Mouse (Mus musculus) spleen, embryonic (tissue): ENCODE results near the gene Sys1.

Source experiments
- CTCF ChIA-PET: fragments of 350-600 bp; sonication (Branson Sonifier 250); formaldehyde crosslinking; loops from one replicate; lab custom pipeline; 2022; lab: Charles Lee

Gene Sys1

GRCm38 (mm10) chr2:164456864-164457300 is at the start of gene Sys1:
Sys1 (plus strand) TSS chr2:164456964.
- CTCF ChIA-PET, result no interaction called here

DNA sequence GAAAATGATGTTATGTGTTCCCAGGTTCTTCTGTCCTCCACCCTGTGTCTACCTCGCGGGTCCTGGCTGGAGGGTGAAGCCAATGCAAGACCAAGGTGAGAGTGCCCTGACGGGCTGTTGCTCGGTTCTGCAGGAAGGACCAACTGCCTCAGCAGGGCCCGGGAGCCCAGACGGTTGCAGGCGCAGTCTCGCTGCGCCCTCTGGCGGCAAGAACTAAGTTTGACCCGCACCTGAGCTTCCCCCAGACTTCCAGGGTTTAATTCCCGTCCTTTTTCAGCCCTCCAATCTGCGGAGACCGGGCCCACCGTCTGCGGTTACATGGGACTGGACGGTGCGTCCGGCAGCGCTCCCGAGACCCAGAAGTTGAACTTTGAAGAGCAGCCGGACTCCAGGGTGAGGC is 49.1 kb upstream of the Sys1 start:
- CTCF ChIA-PET, result interaction anchor here (0.7 to 1.2 kb wide), 3 partner anchors 18 to 42 kb away, joined by 3 read pairs; no protein-coding TSS in a partner anchor

DNA sequence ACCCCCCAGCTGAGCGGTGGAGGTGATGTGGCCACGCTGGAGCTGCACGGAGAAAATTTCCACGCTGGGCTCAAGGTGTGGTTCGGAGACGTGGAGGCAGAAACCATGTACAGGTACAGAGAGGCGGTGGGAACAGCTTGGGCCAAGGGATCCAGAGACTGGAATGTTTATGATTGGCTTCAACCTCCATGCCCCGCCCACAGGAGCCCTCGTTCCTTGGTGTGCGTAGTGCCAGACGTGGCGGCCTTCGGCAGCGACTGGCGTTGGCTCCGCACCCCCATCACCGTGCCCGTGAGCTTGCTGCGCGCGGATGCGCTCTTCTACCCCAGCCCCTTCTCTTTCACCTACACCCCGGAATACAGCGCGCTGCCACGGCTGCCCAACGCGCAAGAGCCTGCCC is 42.6 kb upstream of the Sys1 start:
- CTCF ChIA-PET, result interaction anchor here (1.2 kb wide), 1 partner anchor 10 kb away, joined by 3 read pairs; no protein-coding TSS in a partner anchor

DNA sequence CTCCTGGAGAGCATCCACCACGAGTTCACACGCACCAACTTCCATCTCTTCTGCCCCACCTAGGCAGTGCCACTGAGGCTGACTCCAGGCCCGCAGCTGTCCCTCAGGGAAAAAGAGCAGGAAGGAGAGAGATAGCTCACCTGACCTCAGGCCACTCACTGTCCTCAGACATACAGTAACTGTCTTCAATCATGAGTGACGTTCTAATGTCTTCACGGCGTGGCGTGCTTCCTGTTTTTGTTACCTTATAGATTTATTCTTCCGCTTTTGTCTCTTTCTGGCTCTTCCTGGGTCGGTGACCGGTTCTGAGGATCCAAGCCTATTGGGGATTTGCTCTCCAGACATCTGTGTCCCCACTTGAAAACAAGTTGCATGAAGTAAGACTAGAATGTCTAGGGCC is 42.2 kb upstream of the Sys1 start:
- CTCF ChIA-PET, result interaction anchor here (1.2 kb wide), 1 partner anchor 11 kb away, joined by 3 read pairs; no protein-coding TSS in a partner anchor

GRCm38 (mm10) chr2:164417198-164417597 is 39.6 kb upstream of the Sys1 start:
- CTCF ChIA-PET, result interaction anchor here (0.7 to 1.6 kb wide), 7 partner anchors 41 to 124 kb away, joined by 3 to 8 read pairs (median 4); partner anchors contain the start of gene Gm20458

DNA sequence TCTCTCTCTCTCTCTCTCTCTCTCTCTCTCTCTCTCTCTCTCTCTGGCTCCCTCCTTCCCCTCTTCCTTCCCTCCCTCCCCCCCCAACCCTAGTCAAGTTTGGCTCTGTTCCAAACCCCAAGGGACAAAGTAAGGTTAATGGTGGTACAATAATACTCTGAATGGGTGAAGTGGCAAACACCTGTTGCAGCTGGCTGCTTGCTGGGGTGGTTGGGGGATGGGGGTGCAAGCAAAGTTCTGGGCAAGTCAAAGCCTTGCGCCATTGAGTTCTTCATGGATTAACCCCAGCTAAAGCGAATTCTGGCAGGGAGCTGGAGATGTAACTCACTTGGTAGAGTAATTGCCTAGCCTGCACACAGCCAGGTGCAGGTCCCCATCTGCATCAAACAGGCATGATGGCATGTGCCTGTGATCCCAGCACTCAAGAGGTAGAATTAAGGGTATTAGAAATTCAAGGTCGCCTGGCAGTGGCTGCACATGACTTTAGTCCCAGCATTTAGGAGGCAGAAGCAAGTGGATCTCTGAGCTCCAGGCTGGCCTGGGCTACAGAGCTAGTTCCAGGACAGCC is 38.4 kb upstream of the Sys1 start:
- CTCF ChIA-PET, result interaction anchor here (0.6 to 1.2 kb wide), 4 partner anchors 10 to 113 kb away, joined by 3 to 20 read pairs (median 4); no protein-coding TSS in a partner anchor

DNA sequence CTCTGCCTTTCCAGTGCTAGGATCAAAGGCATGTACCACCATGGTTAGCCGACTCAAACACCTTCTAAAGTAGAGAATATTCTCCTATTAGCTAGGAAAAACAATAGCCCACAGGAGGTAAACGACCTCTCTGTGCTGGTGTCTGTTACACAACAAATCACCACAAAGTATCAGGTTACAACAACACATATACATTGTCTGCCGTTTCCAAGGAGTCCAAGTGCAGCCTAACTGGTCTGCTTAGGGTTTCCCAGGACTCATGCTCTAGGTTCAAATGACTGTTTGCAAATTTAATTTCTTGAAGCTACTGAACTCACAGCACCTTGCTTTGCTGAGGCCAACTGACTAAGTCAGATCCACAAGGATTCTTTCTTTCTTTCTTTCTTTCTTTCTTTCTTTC is 37.3 kb upstream of the Sys1 start:
- CTCF ChIA-PET, result interaction anchor here (0.9 kb wide), 1 partner anchor 112 kb away, joined by 4 read pairs; no protein-coding TSS in a partner anchor

- CTCF ChIA-PET, result interaction anchor here (1.1 kb wide), 1 partner anchor 76 kb away, joined by 3 read pairs; the partner anchor contains the start of gene Pigt
Observed at GRCm38 (mm10) chr2:164421306-164421705, 35.5 kb upstream of the Sys1 start.

GRCm38 (mm10) chr2:164421979-164422378 is 34.8 kb upstream of the Sys1 start:
- CTCF ChIA-PET, result interaction anchor here (1.1 kb wide), 1 partner anchor 75 kb away, joined by 3 read pairs; the partner anchor contains the start of gene Pigt

DNA sequence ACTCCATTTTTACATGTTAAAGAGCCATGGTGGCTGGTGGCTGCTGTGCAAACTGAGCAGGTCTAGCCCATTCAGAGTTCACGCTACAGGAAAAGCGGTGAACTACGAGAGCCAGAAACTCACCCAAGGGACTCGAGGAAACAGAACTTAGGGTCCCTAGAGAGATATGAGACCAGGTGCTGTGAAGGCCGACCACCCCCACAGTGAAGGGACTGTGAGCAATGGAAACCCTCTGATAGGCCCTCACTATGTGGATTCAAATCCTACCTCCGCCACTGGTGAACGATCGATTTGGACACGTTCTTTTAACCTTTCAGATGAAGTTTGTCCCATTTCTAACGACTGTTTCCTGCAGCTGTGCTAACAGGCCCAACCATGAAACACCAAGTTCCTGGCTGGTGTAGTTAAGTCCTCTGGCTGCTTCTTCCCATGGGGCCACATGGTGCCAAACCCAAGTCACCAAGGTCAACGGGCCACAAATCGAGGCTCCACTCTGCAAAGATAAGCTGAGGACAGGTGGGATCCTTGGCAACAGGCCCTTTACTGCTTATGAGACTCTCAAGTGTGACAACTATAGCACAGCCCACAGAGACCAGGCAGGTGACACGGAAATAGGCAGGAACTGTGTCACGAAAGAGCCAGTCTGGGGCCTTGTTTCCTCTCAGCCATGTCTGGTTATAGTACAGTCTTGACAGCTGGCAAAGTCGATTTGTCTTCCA is 33.9 kb upstream of the Sys1 start:
- CTCF ChIA-PET, result interaction anchor here (1.2 kb wide), 1 partner anchor 33 kb away, joined by 4 read pairs; no protein-coding TSS in a partner anchor

DNA sequence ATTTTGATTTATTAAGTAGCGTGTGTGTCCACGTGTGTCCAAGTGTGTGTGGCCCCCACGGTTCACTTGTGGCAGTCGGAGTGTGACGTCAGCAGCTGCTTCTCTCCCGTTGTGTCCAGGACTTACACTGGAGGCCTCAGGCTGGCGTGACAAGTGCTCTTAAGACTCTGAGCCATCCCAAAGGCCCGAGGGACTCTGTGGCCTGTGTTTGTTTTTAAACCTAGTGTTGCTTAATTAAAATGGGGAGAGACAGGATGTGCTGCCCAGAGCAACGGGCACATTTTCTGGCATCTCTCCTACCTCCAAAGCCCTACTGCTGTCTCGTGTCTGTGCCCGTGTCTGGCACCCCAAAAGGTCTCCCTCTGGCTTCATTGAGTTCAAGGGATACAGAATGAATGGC is 33.3 kb upstream of the Sys1 start:
- CTCF ChIA-PET, result interaction anchor here (0.7 to 1.2 kb wide), 4 partner anchors 19 to 1521 kb away, joined by 3 to 10 read pairs (median 7); no protein-coding TSS in a partner anchor

DNA sequence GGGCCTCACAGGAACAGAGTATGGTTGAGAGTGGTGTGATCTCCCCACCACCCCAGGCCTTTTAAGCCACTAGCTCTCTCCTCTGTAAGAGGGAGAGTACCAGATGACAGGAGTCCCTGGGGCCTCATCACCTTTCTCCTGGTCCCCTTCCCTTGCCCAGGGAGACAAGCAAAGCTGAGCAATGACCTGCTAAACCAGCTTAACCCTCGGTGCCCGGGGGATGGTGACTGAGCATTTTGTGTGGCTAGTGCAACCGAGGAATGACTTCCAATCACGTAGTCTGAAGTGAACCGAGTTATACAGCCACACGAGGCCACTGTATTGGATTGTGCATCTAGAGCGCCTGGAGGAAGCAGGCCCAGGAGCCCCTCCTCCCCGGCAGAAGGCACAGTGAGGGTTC is 32.4 kb upstream of the Sys1 start:
- CTCF ChIA-PET, result interaction anchor here (0.6 to 1.2 kb wide), 4 partner anchors 14 to 152 kb away, joined by 3 to 5 read pairs (median 4); partner anchors contain the start of gene Sdc4

GRCm38 (mm10) chr2:164425401-164425800 is 31.4 kb upstream of the Sys1 start:
- CTCF ChIA-PET, result interaction anchor here (0.8 to 1.1 kb wide), 2 partner anchors 18 to 1485 kb away, joined by 3 read pairs; no protein-coding TSS in a partner anchor

GRCm38 (mm10) chr2:164426121-164426520 is 30.6 kb upstream of the Sys1 start:
- CTCF ChIA-PET, result interaction anchor here (0.5 to 1.1 kb wide), 3 partner anchors 18 to 1458 kb away, joined by 3 to 4 read pairs (median 4); no protein-coding TSS in a partner anchor

- CTCF ChIA-PET, result interaction anchor here (1.2 kb wide), 1 partner anchor 24 kb away, joined by 3 read pairs; the partner anchor contains the start of gene Rbpjl
Observed at GRCm38 (mm10) chr2:164426952-164427351, 29.8 kb upstream of the Sys1 start.

DNA sequence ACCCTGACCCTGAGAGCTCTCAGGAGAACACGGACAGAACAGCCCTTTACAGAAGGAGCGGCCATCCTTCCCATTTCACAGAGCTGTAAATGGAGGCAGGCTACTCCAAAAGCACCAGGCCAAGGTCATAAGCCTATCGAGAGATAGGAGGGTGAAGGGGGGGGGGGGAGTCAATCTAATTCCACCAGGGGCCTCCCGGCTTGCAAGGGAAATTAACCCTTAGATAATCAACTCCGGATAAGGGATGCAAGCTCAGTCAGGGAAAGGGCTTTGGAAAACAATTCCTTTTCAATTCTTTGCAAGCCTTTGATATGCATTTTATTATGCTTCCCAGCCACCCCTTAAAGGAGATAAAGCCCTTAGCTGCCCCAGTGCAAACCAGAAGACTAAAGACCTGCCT is 28.3 kb upstream of the Sys1 start:
- CTCF ChIA-PET, result interaction anchor here (0.5 to 1.2 kb wide), 2 partner anchors 10 to 25 kb away, joined by 3 to 20 read pairs; partner anchors contain the start of gene Rbpjl

- CTCF ChIA-PET, result no interaction called here
Observed at GRCm38 (mm10) chr2:164429881-164430615, 26.7 kb upstream of the Sys1 start.

GRCm38 (mm10) chr2:164430697-164431096 is 26.1 kb upstream of the Sys1 start:
- CTCF ChIA-PET, result no interaction called here

DNA sequence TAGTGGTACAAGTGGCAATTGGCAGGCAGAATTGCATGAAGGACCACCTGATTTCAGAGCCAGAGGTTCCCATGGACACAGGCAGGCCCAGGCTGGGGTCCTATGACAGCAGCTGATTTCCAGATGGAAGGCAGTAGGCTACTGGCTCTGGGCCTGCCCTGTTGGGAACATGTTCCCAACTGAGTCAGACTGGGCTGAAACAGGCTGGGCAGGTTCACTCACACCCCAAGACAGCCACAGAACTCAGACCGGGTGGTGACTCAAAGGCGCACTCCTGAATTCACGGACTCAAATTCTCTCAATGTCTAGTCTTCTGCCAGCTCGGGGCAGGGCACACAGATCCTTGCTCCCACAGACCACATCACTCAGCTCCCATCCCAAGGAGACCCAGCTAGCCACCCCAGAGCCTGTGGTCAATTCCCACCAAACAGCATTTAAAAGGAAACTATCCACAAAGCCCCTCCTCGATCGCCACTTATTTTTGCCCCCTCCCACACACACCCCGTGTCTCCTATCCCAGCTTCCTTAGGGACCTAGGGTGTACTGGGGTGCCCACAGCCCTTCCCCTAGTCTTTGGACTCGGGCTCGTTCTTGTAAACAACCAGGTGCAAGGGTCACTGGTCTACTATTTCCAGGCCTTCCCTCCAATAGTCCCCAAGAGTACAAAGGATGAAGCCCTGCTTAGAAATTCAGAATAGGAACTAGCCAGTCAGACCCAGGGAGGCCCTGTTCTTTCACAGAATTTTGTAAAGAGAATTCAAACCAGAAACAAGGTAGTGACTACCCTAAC is 24.9 kb upstream of the Sys1 start:
- CTCF ChIA-PET, result interaction anchor here (0.7 kb wide), 1 partner anchor 33 kb away, joined by 3 read pairs; no protein-coding TSS in a partner anchor
